Mouse (Mus musculus) heart, postnatal 0 days (tissue): Measurements from ENCODE around the gene Trove2.

ENCODE experiments used
- CTCF ChIP-seq: IDR thresholded peaks from 2 replicates; pipeline ENCODE4 v1.5.1; 2016; ENCODE audit warnings: antibody characterized with exemption, control low read depth, low read depth
- EP300 ChIP-seq: IDR thresholded peaks from 2 replicates; pipeline ENCODE4 v1.6.1; 2016; ENCODE audit warnings: antibody characterized with exemption, low read depth

- TF ChIP-seq CTCF (no peak), EP300 (no peak)
These were observed 38.1 kb downstream of the Trove2 start for GRCm38 (mm10) chr1:143738811-143739210.
